Mouse (Mus musculus): Measurements from ENCODE around the gene Ppp3ca. TPM values are rescaled to one million over a fixed set of nuclear protein-coding genes. Genes with fewer than 3 reads are reported as not detected.

Ppp3ca gene
- polyA plus RNA-seq, 1 experiment from 2014 or later, result 30.0 TPM

DNA sequence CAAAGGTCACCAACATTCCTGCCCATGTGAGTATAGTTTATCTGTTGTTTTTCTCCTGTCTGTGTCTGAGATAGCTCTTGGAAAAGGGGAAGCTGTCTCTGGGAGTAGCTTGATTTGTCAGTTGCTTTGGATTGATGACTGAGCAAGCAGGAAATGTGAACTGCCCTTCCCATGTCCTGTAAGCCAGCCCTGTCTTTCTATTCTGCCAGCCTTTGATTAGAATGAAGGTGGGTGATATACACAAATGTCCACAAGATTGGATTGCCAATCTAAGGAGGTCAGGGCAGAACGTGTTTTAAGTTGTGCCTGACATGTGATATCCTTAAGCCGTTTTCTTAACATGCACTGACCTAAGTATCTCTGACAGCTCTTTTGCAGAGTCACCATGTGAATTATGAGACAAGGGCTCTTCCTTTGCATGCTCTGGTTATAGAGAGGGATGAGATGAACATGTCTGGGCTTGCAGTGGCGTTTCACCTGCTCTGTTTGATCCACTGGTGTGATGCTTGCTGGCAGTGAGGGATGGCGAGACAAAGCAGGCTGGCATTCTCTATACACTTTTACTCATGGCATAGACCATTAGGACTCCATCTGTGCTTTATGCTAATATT, 120.4 kb downstream of the Ppp3ca start:
- Histone ChIP-seq H3K36me3 (no peaks in the 10 kb centered on the region), H3K4me1 (peaks cover 5% of the 10 kb centered on the region; the same call in 1 of the 2 replicates), H3K27ac (replicated peaks) (no peak overlapping the region), H3K27me3 (ENCODE audit: low read depth, poor library complexity, severe bottlenecking) (no peaks in the 10 kb centered on the region), H3K4me3 (no peak overlapping the region), H3K9me3 (replicated peaks) (no peaks in the 10 kb centered on the region)
- WGBS, result 75% methylated on average over 4 of the region's 4 CpGs
- no peak for DNase-seq (ENCODE audit: low spot score)

- no peak overlapping the region for H3K27ac ChIP-seq (replicated peaks)
- no peaks in the 10 kb centered on the region for H3K9me3 ChIP-seq (replicated peaks)
- H3K4me3 ChIP-seq, result no peak overlapping the region
- no peak for DNase-seq (ENCODE audit: low spot score)
- H3K36me3 ChIP-seq, result no peaks in the 10 kb centered on the region
- 85% methylated on average over 5 of the region's 5 CpGs for WGBS
- peaks cover 5% of the 10 kb centered on the region; the same call in 1 of the 2 replicates for H3K4me1 ChIP-seq
- H3K27me3 ChIP-seq (ENCODE audit: low read depth, poor library complexity, severe bottlenecking), result no peaks in the 10 kb centered on the region
These were observed 121.5 kb downstream of the Ppp3ca start for GRCm38 (mm10) chr3:136791404-136791803.

DNA sequence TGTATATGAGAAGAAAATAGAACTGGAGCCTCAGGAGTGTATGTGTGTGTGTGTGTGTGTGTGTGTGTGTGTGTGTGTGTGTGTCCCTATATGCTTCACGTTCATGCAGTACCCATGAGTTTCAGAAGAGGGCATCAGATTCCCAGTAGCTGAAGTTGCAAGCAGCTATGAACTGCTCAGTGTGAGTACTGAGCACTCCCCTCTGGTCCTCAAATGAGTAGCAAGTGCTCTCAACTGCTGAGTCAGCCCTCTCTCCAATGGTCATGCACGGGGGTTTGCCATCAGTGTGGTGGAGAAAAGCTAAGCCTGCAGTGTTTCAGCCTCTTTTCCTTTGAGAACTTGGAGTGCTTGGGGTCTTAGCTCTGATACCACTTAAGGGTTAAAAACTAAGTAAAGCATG, 122.0 kb downstream of the Ppp3ca start:
- H3K27ac ChIP-seq (replicated peaks), result no peak overlapping the region
- no peak overlapping the region for H3K4me3 ChIP-seq
- WGBS, result 94% methylated on average over 2 of the region's 2 CpGs
- no peaks in the 10 kb centered on the region for H3K9me3 ChIP-seq (replicated peaks)
- peaks cover 5% of the 10 kb centered on the region; the same call in 1 of the 2 replicates for H3K4me1 ChIP-seq
- no peaks in the 10 kb centered on the region for H3K36me3 ChIP-seq
- no peaks in the 10 kb centered on the region for H3K27me3 ChIP-seq (ENCODE audit: low read depth, poor library complexity, severe bottlenecking)
- no peak for DNase-seq (ENCODE audit: low spot score)

- H3K9me3 ChIP-seq (replicated peaks), result no peaks in the 10 kb centered on the region
- H3K4me3 ChIP-seq, result no peak overlapping the region
- 96% methylated on average over 2 of the region's 2 CpGs for WGBS
- no peak overlapping the region for H3K27ac ChIP-seq (replicated peaks)
- no peak for DNase-seq (ENCODE audit: low spot score)
- H3K27me3 ChIP-seq (ENCODE audit: low read depth, poor library complexity, severe bottlenecking), result no peaks in the 10 kb centered on the region
- no peaks in the 10 kb centered on the region for H3K36me3 ChIP-seq
- H3K4me1 ChIP-seq, result peaks cover 5% of the 10 kb centered on the region; the same call in 1 of the 2 replicates
These were observed 123.5 kb downstream of the Ppp3ca start for GRCm38 (mm10) chr3:136793411-136793810.

- Histone ChIP-seq H3K27ac (replicated peaks) (no peak overlapping the region), H3K4me3 (no peak overlapping the region)
- whole genome bisulfite sequencing, result 85% methylated on average over 7 of the region's 7 CpGs
These were observed 124.7 kb downstream of the Ppp3ca start for GRCm38 (mm10) chr3:136794426-136795217.

GRCm38 (mm10) chr3:136798896-136799295, 129.0 kb downstream of the Ppp3ca start:
- H3K27me3 ChIP-seq (ENCODE audit: low read depth, poor library complexity, severe bottlenecking), result no peaks in the 10 kb centered on the region
- no peak for DNase-seq (ENCODE audit: low spot score)
- H3K9me3 ChIP-seq (replicated peaks), result no peaks in the 10 kb centered on the region
- H3K27ac ChIP-seq (replicated peaks), result no peak overlapping the region
- no peaks in the 10 kb centered on the region for H3K4me1 ChIP-seq
- no peak overlapping the region for H3K4me3 ChIP-seq
- 91% methylated on average over 3 of the region's 3 CpGs for WGBS
- H3K36me3 ChIP-seq, result peaks cover 5% of the 10 kb centered on the region; the same call in 1 of the 2 replicates

More at GRCm38 (mm10) chr3:136794426-136795217, 124.7 kb downstream of the Ppp3ca start:
- DNase-seq (ENCODE audit: low spot score), result no peak
- Histone ChIP-seq H3K36me3 (no peaks in the 10 kb centered on the region), H3K27me3 (ENCODE audit: low read depth, poor library complexity, severe bottlenecking) (no peaks in the 10 kb centered on the region), H3K9me3 (replicated peaks) (no peaks in the 10 kb centered on the region), H3K4me1 (peaks cover 5% of the 10 kb centered on the region; the same call in 1 of the 2 replicates)

DNA sequence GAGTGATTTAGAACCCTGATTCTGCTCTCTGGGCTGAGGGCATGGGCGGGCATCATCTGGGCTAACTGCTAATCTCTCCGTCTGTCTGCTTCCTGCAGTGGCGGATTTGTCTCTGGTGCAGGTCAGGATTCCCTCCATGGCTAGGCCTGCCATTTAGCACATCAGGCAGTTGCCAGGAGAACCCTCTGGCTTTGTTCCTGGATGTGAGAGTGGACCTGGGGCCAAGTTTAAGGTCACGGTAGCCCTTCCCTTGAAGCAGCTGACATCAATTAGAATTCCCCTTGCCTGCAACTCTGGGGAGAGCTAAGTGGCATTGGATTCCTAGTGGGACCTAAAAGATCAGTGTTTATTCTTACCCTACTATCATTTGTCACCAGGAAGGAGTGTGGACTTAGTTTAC, 132.7 kb downstream of the Ppp3ca start:
- WGBS, result 90% methylated on average over 4 of the region's 4 CpGs
- Histone ChIP-seq H3K27me3 (ENCODE audit: low read depth, poor library complexity, severe bottlenecking) (no peaks in the 10 kb centered on the region), H3K4me1 (no peaks in the 10 kb centered on the region), H3K4me3 (no peak overlapping the region), H3K9me3 (replicated peaks) (no peaks in the 10 kb centered on the region), H3K36me3 (peaks cover 5% of the 10 kb centered on the region; the same call in 1 of the 2 replicates), H3K27ac (replicated peaks) (no peak overlapping the region)
- no peak for DNase-seq (ENCODE audit: low spot score)

- Histone ChIP-seq H3K27me3 (ENCODE audit: low read depth, poor library complexity, severe bottlenecking) (no peaks in the 10 kb centered on the region), H3K4me3 (no peak overlapping the region), H3K27ac (replicated peaks) (no peak overlapping the region), H3K9me3 (replicated peaks) (no peaks in the 10 kb centered on the region), H3K36me3 (peaks cover 5% of the 10 kb centered on the region; the same call in 1 of the 2 replicates), H3K4me1 (no peaks in the 10 kb centered on the region)
- DNase-seq (ENCODE audit: low spot score), result no peak
- WGBS, result 94% methylated on average over 4 of the region's 4 CpGs
These were observed 136.0 kb downstream of the Ppp3ca start for GRCm38 (mm10) chr3:136805897-136806296.

- H3K27ac ChIP-seq (replicated peaks), result no peak overlapping the region
- no peaks in the 10 kb centered on the region for H3K9me3 ChIP-seq (replicated peaks)
- 82% methylated on average over 3 of the region's 3 CpGs for WGBS
- DNase-seq (ENCODE audit: low spot score), result no peak
- H3K27me3 ChIP-seq (ENCODE audit: low read depth, poor library complexity, severe bottlenecking), result no peaks in the 10 kb centered on the region
- no peak overlapping the region for H3K4me3 ChIP-seq
- H3K36me3 ChIP-seq, result no peaks in the 10 kb centered on the region
- H3K4me1 ChIP-seq, result no peaks in the 10 kb centered on the region
These were observed 140.3 kb downstream of the Ppp3ca start for GRCm38 (mm10) chr3:136810271-136810670.

GRCm38 (mm10) chr3:136812162-136812561, 142.2 kb downstream of the Ppp3ca start:
- Histone ChIP-seq H3K27ac (replicated peaks) (no peak overlapping the region), H3K9me3 (replicated peaks) (no peaks in the 10 kb centered on the region), H3K36me3 (no peaks in the 10 kb centered on the region), H3K4me3 (no peak overlapping the region), H3K4me1 (peaks cover 9% of the 10 kb centered on the region), H3K27me3 (ENCODE audit: low read depth, poor library complexity, severe bottlenecking) (no peaks in the 10 kb centered on the region)
- DNase-seq (ENCODE audit: low spot score), result no peak
- WGBS, result 85% methylated on average over 6 of the region's 6 CpGs

- DNase-seq (ENCODE audit: low spot score), result no peak
- 96% methylated on average over 2 of the region's 2 CpGs for WGBS
- Histone ChIP-seq H3K4me1 (peaks cover 9% of the 10 kb centered on the region), H3K27me3 (ENCODE audit: low read depth, poor library complexity, severe bottlenecking) (no peaks in the 10 kb centered on the region), H3K4me3 (no peak overlapping the region), H3K27ac (replicated peaks) (no peak overlapping the region), H3K9me3 (replicated peaks) (no peaks in the 10 kb centered on the region), H3K36me3 (no peaks in the 10 kb centered on the region)
These were observed 142.9 kb downstream of the Ppp3ca start for GRCm38 (mm10) chr3:136812791-136813190.

DNA sequence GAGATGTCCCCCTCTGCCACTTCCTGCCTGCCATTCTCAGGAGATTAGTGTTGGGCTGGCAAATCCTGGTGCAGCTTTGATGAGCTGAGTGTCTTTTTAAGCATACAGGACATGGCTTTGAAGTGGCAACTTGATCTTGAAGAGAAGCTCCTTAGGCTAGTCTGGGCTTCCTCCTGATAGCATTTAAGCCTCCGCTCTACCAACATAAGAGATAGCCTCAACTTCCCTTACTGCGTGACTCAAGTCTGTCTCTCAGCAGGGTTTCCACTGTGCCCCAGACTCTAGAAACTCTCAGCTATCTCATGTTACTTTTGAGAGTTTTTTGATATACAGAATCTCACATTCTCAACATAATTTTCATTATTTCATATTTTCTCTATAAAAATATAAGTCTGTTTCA, 144.0 kb downstream of the Ppp3ca start:
- no peaks in the 10 kb centered on the region for H3K9me3 ChIP-seq (replicated peaks)
- 76% methylated on average over 2 of the region's 2 CpGs for whole genome bisulfite sequencing
- peaks cover 9% of the 10 kb centered on the region for H3K4me1 ChIP-seq
- no peak for DNase-seq (ENCODE audit: low spot score)
- H3K27me3 ChIP-seq (ENCODE audit: low read depth, poor library complexity, severe bottlenecking), result no peaks in the 10 kb centered on the region
- no peak overlapping the region for H3K27ac ChIP-seq (replicated peaks)
- no peak overlapping the region for H3K4me3 ChIP-seq
- no peaks in the 10 kb centered on the region for H3K36me3 ChIP-seq

- peaks cover 9% of the 10 kb centered on the region for H3K4me1 ChIP-seq
- no peak overlapping the region for H3K27ac ChIP-seq (replicated peaks)
- no peak overlapping the region for H3K4me3 ChIP-seq
- H3K36me3 ChIP-seq, result no peaks in the 10 kb centered on the region
- H3K9me3 ChIP-seq (replicated peaks), result no peaks in the 10 kb centered on the region
- DNase-seq (ENCODE audit: low spot score), result no peak
- WGBS, result 92% methylated on average over 4 of the region's 4 CpGs
- no peaks in the 10 kb centered on the region for H3K27me3 ChIP-seq (ENCODE audit: low read depth, poor library complexity, severe bottlenecking)
These were observed 145.0 kb downstream of the Ppp3ca start for GRCm38 (mm10) chr3:136814916-136815315.
